Mouse (Mus musculus) ES-E14 (cell line): Measurements from ENCODE around the gene Mief1.

Experiments used
- CHD2 ChIP-seq: IDR thresholded peaks from 2 replicates; pipeline ENCODE4 v1.6.1; 2014; ENCODE audit warnings: mild to moderate bottlenecking, low read depth, low read length, inconsistent platforms
- HCFC1 ChIP-seq: IDR thresholded peaks from 2 replicates; pipeline ENCODE4 v1.6.1; 2012; ENCODE audit warnings: low read length, inconsistent platforms, borderline replicate concordance; ENCODE audit not compliant: insufficient read depth
- MAFK ChIP-seq: IDR thresholded peaks from 2 replicates; pipeline ENCODE4 v1.6.1; 2014; ENCODE audit warnings: mild to moderate bottlenecking, low read depth, low read length, inconsistent platforms; ENCODE audit not compliant: insufficient read depth
- ZC3H11A ChIP-seq: IDR thresholded peaks from 2 replicates; pipeline ENCODE4 v1.6.1; 2012; ENCODE audit warnings: low read depth, mild to moderate bottlenecking, inconsistent platforms, low read length, borderline replicate concordance
- ZNF384 ChIP-seq: IDR thresholded peaks from 2 replicates; pipeline ENCODE4 v1.6.1; 2012; ENCODE audit warnings: low read depth, low read length, inconsistent platforms

DNA sequence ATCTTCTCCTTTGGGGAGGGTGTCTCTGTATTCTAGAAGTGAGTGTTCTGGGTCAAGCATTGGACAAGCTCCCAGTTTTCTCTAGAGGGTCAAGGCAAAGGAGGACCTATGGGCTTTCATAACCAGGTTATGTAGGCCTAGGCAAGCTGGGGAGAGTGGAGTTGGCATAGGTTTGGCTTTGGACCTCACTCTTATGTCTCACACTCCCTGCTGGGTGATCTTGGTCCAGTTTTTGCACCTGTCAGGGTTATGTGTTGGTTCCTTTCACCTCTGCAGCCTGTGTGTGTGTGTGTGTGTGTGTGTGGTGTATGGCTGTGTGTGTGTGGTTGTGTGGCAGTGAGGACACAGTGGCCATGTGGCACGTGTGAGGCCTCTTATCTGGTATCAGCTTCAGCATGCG lies 45.2 kb downstream of the Mief1 start:
- TF ChIP-seq ZNF384 (no peak), CHD2 (no peak), HCFC1 (no peak), MAFK (no peak), ZC3H11A (no peak)
